Mouse (Mus musculus) cerebellum, postnatal 14 days (tissue): ENCODE results near the gene Etnk1.
"Not testable (repeated sequence)": the region's sequence is repeated elsewhere in the genome, so short reads cannot be mapped to it uniquely, and the experiment has no call there.

Source experiments
- DNase-seq, 2 experiments: peaks; one replicate each; pipeline ENCODE4 v3.0.0; 2021; ENCODE audit warnings: mixed read lengths in 2 of 2

Etnk1 gene

DNA sequence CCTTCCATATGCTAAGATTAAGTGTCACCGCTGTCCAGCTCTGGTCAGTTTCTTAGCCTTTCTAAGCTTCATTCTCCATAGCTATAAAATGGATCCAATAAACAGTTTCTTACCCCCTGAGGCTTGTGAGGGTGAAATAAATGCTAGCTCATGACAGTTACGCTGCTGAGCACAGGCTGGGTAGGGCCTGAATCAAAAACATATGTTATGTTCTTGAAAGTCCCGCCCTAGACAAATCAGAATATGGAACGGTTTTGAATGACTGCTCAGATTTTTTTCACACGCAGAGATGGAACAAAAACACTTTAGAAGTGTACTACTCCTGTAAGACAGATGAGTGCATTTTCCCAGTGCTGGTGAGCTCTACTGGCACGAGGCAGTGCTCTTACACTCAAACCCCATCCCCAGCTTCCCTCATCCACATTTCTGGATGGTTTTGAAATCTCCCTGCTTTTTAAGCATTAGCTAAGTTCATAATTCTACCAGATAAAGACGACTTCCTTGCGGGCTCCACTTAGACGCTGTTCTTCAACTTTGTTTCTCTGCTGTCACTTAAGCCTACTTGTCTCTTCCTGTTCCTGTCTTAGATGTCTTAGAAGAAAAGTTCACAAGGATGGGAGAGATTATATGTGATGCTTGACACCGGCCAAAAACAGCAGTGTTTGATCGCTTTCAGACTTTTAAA is 4.9 kb downstream of the Etnk1 start:
- no peak for DNase-seq

DNA sequence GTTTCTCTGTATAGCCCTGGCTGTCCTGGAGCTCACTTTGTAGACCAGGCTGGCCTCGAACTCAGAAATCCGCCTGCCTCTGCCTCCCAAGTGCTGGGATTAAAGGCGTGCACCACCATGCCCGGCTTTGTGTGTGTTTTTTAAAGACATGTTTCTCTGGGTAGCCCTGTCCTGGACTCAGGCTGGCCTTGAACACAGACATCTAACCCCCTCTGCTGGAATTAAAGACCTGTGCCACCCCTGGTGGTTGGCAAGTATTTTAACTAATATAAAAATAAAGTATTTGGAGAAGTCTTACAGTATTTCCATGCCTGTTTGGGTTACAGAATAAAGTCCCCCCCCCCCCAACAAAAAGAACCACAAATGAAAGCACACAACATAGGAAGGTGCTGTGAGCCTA is 5.7 kb downstream of the Etnk1 start:
- not testable (repeated sequence) for DNase-seq

DNA sequence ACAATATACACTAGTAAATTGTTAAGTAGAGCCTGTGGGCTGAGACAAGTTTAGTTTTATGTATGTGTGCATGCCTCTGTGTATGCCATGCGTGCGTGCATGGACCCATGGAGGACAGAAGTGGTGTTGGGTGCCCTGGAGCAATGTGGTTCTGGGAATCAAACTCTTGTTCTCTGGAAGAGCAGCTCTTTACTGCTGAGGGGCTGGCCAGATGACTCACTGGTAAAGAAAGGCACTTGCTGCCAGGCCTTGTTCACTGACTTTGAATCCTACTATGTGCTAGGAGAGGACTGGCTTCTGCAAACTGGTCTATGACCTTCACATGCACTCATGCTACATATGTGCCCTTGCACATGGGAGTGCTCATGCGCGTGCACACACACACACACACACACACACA is 7.2 kb downstream of the Etnk1 start:
- no peak for DNase-seq

DNA sequence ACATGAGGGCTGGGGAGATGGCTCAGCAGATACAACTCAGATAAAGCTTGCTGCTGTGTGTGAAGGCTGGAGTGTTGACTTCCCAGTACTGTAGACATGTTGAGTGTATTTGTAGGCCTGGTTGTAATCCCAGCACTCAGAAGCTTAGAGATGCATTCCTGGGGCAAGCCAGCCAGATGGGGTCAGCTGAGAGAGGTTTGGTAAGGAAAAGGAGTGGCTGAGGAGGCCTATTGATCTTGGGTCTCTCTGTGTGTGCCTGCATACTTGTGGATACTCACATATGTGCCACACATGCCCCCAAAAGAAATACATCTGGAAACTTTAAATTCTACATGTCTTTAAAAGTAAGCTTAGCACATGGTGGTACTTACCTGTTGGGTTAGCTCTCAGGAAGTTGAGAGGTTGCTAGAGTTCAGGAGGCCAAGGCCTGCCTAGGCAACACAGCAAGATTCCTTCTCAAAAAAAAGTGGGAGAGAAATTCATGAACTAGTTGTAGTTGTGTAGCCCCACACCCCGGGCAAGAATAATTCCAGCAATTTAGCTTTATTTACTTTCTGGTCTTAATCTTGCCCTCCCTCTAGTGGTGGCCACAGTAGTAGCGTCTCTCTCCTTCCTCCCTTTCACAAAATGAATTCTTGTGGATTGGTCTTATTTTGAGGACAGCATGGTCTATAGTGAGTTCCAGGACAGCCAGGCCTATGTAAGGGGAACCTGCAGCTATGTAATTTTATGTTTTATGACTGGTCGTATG is 8.1 kb downstream of the Etnk1 start:
- peak; percentile 50 to 65 for DNase-seq

DNA sequence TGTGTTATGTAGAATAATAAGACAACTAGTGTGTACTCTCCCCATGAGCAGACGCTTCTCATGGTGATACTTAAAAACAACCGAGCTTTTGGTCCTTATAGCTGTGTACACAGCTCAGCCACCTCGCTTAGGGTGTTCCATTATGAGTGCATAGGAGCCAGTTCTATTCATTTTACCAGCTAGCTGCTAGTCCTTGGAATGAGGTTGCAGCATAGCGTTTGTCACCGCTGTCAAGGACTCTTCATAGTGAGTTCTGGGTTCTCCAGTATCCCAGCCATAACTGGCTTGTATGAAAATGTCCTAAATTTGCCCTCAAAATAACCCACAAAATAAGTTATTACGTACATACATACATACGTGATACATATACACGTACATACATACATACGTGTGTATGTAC is 9.1 kb downstream of the Etnk1 start:
- DNase-seq: no peak

DNA sequence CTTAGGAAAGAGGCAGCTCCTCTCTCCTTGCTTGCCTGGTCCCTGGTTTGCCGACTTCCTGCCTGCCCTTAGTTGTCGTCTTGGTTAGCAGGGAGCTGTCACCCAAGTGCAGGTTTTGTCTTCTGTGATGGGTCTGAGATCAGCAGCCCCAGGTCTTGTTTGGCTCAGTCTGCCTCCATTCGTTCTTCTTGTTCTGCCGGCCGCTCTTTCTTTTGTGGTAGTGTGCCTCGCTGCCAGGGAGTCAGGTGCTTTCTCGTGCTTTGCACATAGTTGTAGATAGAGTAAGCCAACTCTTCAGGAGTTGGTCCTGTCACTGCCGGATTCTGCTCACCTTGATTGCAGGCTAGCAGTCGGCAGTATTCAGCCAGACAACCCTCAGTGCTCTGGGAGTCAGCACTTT is 9.6 kb downstream of the Etnk1 start:
- no peak for DNase-seq

DNA sequence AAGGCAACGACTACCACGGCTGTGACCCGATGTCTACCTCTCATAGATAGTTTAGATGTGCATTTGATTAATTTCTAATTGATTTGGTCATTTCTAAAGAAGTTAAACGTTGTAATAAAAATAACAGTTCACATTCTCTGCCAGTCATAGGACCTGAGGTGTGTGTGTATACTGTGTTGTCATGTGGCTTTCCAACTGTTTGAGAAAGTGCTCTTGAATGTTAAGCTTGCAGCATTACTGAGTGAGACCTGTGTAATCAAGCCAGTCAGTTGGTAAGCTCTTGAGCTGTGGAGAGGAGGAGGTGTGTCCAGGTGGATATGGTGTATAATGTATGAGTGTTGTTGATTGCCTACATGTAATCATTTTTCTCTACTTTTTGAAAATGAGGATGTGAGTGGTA is 12.2 kb downstream of the Etnk1 start:
- DNase-seq: no peak

DNA sequence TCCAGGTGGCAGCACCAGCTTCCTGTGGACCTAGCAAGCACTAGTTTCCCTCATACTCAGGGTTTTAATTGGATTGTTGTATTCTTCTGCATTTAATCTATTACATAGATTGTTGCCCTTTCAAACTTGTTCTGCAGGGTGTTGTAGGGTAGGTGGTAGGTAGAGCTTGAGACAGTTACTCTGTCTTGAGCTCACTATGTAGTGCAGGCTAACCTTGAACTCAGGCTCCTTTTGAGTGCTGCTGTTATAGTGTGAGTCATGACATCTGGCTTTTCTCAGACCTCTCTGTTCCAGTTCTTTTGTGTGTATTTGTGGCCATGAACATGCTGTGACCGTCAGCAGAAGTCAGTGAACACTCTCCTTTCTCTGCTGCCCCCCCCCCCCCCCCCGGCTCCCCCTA is 12.7 kb downstream of the Etnk1 start:
- no peak for DNase-seq

DNA sequence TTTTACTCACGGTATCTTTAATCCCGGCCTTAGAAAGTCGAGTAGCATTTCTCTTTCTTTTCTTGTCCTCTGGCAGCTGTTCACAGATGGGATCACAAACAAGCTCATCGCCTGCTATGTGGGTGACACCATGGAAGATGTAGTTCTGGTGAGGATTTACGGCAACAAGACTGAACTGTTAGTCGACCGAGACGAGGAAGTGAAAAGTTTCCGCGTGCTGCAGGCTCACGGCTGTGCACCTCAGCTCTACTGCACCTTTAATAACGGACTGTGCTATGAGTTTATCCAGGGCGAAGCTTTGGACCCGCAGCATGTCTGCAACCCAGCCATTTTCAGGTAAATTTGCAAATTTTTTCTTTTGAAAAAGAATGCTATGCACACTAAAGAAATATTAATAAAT is 13.5 kb downstream of the Etnk1 start:
- no peak for DNase-seq

DNA sequence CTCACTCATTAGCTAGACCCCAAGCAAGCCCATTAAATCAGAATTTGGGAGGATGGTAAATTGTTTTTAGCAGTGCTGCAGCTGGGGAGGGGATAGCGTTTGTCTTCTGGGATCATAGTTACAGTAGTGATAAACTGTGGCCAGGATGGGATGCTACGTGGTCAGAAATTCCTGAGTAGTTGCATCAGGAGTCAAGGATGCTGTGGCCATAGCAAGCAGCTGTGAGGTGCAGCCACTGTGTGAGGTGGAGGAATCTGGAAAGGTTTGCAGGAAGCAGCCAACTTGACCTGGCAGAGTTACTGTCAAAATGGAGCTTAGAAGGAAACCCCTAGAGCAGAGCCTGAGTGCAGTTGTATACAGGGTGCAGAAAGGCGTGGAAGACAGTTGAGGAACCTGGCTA is 17.1 kb downstream of the Etnk1 start:
- DNase-seq: no peak

DNA sequence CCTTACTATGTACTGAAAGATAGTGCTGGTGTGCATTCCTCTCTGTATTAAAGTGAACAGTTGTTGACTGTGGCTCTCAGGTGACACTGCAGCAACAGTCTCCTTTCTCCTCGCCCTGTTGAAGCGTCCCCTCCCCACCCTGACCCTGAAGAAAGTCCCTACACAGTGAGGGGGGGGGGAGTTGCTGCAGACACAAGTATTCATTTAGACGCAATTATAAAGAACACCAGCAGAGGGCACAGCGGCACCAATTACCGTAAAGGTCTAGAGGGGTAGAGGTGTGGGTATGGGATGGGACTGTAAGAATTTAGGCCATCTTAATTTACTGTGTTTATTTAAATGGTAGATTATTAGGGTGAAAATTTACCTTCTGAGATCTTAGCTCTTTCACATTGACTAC is 17.7 kb downstream of the Etnk1 start:
- DNase-seq: peak; percentile 44 to 64

DNA sequence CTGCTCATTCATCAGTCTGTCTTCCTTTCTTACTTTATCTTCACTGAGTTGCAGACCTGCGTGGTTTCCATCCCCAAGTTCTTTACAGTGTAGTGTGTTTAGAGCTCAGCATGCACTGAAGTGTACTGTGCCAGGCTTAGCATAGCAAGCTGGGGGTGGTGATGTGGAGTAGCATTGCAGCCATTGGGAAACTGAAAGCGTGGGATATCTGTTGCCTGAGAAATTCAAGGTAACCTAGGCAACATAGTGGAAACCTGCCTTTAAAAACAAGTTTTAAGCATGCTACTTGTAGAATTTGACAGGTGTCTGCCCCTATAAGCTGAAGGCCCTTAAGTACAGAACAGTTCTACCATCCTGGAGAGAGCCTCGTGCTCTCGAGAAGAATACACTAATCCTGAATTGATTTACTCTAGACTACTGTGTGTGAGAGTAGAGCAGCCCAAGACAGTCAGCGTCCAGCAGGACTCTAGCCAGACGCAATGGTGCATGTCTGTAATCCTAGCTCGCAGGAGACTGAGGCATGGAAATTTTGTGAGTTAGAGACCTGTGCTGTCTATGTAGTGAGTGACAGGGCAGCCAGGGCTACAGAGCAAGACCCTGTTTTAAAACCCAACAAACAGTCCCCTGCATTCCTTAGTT is 23.9 kb downstream of the Etnk1 start:
- no peak for DNase-seq

DNA sequence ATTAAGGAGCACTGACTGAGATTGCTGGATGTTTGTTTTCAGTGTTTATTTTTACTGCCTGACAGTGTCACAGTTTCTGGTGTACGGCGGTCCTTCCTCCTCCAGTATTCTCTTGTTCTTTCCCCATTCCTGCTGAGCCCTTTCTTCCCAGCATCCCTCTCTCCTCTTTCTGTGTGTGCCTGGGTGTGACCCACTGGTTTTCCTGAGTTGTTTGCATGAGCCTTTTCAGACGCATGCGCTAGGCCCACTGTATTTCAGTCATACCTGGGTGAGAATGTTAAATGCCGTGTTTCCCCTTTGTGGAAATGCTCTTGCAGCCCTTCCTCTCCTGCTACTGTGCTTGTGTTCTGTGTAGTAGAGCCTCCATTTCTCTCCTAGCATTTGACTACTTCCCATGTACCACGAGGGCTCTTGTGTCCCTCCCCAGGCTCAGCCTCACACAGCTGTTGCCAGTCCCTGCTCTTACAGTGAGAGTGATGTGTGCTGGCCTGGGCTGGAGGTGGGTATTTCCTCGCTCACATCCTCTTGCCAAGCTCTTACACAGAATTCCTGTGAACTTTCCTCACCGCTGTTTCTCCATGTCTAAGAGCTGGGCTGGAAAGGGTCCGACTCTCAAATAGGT is 24.6 kb downstream of the Etnk1 start:
- no peak for DNase-seq

DNA sequence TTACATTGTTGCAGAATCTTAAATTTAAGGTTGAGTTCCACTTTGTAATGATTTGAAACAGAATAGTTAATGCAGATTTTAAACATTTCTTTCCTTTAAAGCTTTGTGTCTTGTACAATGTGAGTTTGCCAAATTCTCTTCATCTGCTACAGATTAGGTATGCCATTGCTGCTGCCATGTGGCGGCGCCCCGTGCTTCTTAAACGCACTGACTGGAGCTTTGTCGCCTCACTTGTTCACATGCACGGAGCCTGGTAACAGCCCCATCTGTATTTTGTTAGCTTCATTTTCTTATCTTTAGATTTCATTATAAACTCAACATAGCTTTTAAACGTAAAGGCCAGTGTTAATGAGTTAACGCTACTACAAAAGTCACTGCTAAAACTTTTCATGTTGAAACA is 25.7 kb downstream of the Etnk1 start:
- DNase-seq: no peak

DNA sequence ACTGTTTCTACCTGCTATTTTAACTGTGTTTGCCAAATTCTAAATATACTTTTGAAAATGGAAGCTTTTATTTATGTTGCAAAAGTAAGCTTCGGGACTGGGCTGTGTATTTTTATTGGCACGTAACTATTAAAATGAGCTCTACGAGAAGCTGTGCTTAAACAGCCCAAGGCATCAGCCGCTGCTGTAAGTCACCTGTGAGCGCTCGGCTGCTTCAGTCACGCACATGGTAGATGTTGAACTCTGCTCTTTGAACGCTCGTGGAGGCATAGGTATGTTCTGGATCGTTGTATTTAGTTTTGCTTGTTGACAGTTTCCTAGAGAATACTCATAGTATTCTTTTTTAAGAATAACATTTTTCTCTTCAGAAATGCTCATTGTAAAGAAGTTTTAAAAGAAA is 26.1 kb downstream of the Etnk1 start:
- no peak for DNase-seq

DNA sequence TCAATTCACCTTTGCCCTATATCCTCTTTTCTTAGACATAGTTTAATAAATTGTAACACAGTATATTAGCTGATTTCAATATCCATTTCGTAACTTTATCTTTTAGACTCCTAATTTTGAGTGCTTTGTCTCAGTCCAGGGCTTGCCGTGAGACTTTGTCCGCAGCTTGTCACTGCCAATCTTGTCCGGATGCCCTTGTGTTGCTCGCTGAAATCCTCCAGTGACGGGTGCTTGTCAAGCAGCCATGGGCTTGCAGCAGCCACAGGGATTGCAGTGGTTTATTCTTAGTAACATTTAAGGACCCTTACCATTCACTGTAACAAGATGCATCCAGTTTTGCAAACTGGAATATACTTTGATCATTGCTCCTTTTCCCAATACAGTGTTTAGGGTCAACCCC is 26.6 kb downstream of the Etnk1 start:
- no peak for DNase-seq

DNA sequence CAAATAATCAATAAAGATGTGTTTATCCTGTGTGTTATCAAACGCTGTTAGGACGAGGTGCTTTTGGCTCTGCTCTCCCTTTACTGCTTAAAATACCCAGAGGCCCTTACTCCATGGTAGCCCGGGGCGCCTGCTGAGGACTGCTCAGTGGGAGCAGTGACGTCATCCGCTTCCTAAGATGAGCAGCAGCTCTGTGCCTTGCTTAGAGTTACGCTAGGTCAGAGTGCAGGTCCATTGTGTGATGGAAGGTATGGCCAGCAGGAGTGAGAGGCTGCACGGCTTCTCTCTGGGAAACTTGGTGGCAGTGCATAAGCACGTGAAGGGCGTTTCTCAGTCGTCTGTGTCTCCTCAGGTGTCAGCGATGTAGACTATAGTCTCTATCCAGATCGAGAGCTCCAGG is 30.0 kb downstream of the Etnk1 start:
- no peak for DNase-seq

DNA sequence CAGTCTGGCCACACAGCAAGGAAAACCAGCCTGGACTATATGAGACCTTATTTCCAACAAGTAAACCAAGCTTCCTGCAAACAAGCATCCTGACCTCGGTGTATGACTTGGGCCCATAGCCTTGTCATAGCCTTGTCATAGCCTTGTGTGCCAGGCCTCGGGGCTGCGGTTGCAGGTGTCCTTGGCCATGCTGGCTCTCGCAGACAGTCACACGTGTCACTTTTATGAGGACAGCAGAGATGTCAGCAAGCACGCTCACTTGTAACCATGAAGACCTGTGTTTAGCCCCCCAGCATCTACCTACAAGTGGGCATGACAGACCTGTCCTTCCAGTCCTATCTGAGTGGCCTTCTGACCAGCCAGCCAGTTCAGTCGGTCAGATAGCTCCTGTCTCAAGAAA is 31.4 kb downstream of the Etnk1 start:
- no peak for DNase-seq

DNA sequence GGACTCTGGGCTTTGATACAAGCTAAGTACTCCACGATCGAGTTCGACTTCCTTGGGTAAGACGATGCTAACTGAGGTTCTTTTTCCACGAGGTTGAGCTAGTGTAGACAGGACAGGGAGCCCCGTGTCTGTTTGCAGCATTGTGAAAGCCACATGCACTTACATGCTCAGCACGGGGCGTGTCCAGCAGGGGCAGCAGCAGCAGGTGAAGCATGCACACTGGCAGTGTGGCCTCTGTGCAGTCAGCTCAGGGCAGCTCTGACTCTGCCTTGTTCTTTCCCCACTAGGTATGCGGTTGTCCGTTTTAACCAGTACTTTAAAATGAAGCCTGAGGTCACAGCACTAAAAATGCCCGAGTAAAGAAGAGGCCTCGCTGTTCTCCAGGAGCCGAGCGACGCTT is 36.1 kb downstream of the Etnk1 start:
- no peak for DNase-seq

DNA sequence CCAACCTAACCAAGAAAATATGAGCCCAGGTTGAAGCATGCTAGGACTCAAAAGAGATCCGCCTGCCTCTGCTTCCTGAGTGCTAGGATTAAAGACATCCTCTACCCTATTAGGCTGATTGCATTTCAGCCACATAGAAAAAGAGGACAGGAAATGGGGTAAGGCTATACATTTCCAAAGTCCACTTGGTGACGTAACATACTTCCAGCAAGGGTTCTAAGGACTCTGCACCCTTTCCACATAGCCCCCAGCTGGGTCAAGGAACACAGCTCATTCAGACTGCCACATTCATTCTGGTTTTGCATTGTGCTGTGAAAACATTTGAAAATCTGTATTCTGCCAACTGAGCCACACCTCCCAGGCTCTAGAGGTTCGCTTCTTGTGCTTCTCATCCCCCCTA is 41.9 kb downstream of the Etnk1 start:
- no peak for DNase-seq

DNA sequence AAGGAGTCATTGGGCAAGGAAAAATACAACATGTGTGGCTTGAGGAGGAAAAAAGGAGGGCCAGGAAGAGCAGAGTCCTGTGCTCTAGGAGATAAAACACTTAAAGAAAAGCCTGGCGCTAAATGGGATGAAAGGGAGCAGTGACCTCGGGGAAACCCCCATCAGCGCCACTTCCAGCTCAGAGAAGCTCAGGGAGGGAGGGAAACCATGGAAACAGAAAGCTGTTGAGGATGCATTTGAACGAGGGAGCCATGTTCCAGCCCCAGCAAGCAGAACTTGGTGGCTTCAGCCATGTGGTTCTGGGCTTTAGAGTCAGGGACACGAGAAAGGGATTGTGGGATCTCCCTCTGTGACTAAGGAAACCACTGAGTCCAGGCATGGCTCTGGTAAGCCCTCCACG is 45.7 kb downstream of the Etnk1 start:
- DNase-seq: no peak

DNA sequence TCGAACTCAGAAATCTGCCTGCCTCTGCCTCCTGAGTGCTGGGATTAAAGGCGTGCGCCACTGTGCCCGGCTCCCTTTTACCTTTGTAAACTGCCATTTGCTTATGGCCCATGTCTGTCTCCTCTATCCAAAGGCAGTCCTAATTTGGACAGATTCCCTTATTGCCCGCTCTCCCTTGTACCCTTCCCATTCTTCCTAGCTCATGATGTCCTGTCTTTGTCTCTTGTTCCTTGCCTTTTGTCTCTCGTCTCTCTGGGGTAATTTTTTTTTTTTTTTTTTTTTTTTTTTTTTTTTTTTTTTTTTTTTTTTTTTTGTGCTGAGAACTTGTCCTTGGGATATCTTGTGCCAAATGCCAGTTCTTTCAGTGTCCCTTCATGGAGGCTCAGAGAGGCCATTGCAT is 46.4 kb downstream of the Etnk1 start:
- no peak for DNase-seq

DNA sequence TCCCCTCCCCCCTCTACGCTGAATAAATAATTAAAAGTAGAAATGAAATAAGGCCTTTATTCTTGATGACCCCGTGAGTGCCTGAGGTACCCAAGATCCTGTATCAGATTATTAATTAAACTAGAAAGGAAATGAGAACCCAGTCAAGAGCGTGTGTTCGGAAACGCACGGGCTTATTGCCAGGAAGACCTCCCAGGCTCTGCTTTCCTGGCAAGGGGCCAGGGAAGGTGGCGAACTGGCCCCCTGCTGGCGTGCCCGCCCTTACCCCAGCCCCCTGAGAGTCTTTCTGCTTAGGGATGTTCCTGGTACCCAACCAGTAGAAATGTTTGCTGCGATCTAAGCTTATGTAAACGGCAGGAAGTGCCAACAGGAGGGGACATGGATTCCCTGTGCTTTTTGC is 49.2 kb downstream of the Etnk1 start:
- DNase-seq: peak in 1 of 2 experiments; percentile 28

DNA sequence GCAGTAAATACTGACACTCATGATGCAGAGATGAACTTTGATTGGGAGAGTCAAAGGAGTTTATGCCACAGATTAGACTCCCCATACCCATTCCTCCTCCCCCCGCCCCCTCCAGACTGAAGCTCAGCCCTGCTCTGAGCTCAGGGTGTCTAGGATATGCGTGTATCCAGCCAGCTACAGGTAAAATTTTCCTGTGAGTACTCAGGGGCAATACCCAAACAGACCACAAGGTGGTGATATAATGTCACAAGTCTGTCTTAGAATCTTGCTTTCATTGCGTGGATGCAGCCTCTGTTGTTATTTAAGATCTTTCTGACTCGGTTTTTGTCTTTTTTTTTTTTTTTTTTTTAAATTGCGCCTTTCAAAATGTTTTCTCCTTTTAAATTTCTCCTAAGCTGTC is 52.3 kb downstream of the Etnk1 start:
- peak; percentile 88 to 89 for DNase-seq
